Mouse (Mus musculus): Measurements from ENCODE around the gene Glrp1. TPM values are rescaled to one million over a fixed set of nuclear protein-coding genes. Genes with fewer than 3 reads are reported as not detected.

Gene Glrp1
- 0.09 and 0.24 TPM in 2 replicates for polyA plus RNA-seq (2015; fragmentation: Nextera tagmentation; extraction: Ambion mirVana)

DNA sequence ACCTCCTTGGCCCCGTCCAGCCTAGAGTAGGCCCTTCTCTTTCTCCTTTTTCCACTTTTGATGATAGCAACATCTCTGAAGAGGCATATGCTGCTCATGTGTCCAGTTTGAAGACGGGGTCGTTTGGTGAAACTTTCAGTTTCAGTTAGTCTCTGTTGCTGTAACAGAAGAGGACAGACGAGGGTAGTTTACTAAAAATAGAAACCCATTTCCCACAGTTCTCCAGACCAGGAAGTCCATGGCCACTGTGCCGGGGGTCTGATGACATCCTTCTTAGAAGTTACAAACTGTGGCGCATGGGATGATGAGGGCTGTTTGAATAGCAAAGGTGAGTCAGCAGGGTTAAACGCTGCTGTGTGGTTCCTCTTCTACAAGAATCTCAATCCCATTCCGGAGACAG, at the start of gene Glrp1:
Glrp1 (minus strand) TSS at position 278 of the 400 bp plus-strand sequence.
- H3K4me2 ChIP-seq (ENCODE audit: low read depth, low read length) = peak within 1 kb of the TSS; percentile 20; the same call in 1 of the 2 replicates
- WGBS = 47% methylated on average over 8 of the region's 8 CpGs
- no peak within 1 kb of the TSS for H3K4me3 ChIP-seq (ENCODE audit: low read length)
- H3K4me1 ChIP-seq (ENCODE audit: control insufficient read depth, insufficient read depth, low read length) = peaks cover 5% of the 10 kb centered on the region
- H3K9ac ChIP-seq (ENCODE audit: low read length) = no peak within 1 kb of the TSS
- H3K27me3 ChIP-seq (ENCODE audit: control insufficient read depth, insufficient read depth, low read length) = no peaks in the 10 kb centered on the region
- H3K9me3 ChIP-seq (replicated peaks; ENCODE audit: control insufficient read depth, low read length) = no peaks in the 10 kb centered on the region
- no peak for ATAC-seq (replicated peaks; ENCODE audit: extremely low read depth, insufficient read depth, low FRiP score)
- H3K36me3 ChIP-seq (ENCODE audit: control insufficient read depth, insufficient read depth) = no peaks in the 10 kb centered on the region
- H3K27ac ChIP-seq (ENCODE audit: low read length) = no peak within 1 kb of the TSS

DNA sequence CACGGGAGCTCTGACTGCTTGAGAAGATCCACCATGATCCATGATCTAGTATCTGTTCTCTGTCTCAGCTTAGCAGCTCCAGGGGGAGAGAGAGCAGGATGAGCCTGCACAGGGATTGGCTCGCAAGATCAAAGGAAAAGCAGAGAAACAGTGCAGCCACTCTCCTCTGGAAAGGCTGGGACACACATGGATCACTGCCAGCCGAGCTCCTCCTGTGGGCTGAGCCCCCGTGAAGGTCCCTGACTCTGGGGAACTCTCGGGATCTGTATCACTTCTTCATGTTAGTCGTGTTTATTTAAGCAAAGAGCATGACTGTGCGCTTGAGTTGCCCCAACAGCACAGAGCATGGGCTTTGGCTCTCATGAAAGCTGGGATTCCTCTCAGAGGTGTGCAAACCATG, 49.4 kb upstream of the Glrp1 start:
- Histone ChIP-seq H3K27me3 (ENCODE audit: control insufficient read depth, insufficient read depth, low read length) (no peaks in the 10 kb centered on the region), H3K4me2 (ENCODE audit: low read depth, low read length) (peak overlapping the region; percentile 17; the same call in 1 of the 2 replicates), H3K27ac (ENCODE audit: low read length) (no peak overlapping the region), H3K4me3 (ENCODE audit: low read length) (no peak overlapping the region), H3K9ac (ENCODE audit: low read length) (no peak overlapping the region), H3K36me3 (ENCODE audit: control insufficient read depth, insufficient read depth) (no peaks in the 10 kb centered on the region), H3K9me3 (replicated peaks; ENCODE audit: control insufficient read depth, low read length) (0 out of 2 replicates have a peak, but pooled peaks cover 6% of the 10 kb centered on the region), H3K4me1 (ENCODE audit: control insufficient read depth, insufficient read depth, low read length) (peaks cover 5% of the 10 kb centered on the region)
- WGBS = 14% methylated on average over 7 of the region's 7 CpGs
- ATAC-seq (replicated peaks; ENCODE audit: extremely low read depth, insufficient read depth, low FRiP score) = no peak

DNA sequence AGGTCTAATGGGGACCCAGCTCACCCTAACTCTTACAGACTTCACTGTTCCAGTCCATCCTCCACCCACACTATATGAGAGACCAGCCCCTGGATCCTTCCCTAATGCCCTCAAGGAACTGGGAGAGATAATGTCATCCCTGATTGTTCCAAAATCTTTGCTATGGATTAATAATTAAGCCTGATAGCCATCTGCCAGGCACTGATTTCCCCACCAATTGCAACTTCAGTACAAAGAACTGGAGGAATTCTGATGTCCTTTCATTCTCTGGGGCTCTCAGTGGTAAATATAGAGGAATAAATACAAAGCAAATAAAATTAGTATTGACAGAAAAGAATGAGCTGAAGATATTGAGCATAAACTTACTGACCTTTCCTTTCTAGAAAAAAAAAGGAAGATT, 48.9 kb upstream of the Glrp1 start:
- Histone ChIP-seq H3K4me3 (ENCODE audit: low read length) (no peak overlapping the region), H3K27me3 (ENCODE audit: control insufficient read depth, insufficient read depth, low read length) (no peaks in the 10 kb centered on the region), H3K36me3 (ENCODE audit: control insufficient read depth, insufficient read depth) (no peaks in the 10 kb centered on the region), H3K4me2 (ENCODE audit: low read depth, low read length) (no peak overlapping the region), H3K9me3 (replicated peaks; ENCODE audit: control insufficient read depth, low read length) (0 out of 2 replicates have a peak, but pooled peaks cover 6% of the 10 kb centered on the region), H3K4me1 (ENCODE audit: control insufficient read depth, insufficient read depth, low read length) (peaks cover 5% of the 10 kb centered on the region), H3K9ac (ENCODE audit: low read length) (no peak overlapping the region), H3K27ac (ENCODE audit: low read length) (no peak overlapping the region)
- ATAC-seq (replicated peaks; ENCODE audit: extremely low read depth, insufficient read depth, low FRiP score) = no peak

DNA sequence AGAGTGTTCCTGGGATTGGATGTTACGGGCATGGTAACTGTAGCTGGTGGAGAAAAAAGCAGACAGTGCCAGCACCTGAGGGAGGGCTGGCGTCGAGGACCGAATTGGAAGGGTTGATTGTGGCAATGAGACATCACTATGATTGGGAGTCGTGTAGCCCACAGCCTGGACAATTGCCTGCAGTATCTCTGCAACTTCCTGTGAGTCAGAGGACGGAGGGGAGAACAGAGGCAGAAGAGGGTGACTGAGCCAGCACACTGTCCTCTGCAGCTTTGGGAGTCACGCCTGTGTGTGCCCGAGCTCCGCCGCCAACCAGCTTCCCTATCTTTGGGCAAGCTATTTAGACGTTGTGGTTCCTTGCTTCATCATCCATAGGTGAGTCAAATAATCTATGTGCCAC, 46.5 kb upstream of the Glrp1 start:
- Histone ChIP-seq H3K9ac (ENCODE audit: low read length) (no peak overlapping the region), H3K27me3 (ENCODE audit: control insufficient read depth, insufficient read depth, low read length) (no peaks in the 10 kb centered on the region), H3K4me2 (ENCODE audit: low read depth, low read length) (no peak overlapping the region), H3K4me3 (ENCODE audit: low read length) (no peak overlapping the region), H3K4me1 (ENCODE audit: control insufficient read depth, insufficient read depth, low read length) (peaks cover 5% of the 10 kb centered on the region), H3K9me3 (replicated peaks; ENCODE audit: control insufficient read depth, low read length) (0 out of 2 replicates have a peak, but pooled peaks cover 6% of the 10 kb centered on the region), H3K36me3 (ENCODE audit: control insufficient read depth, insufficient read depth) (no peaks in the 10 kb centered on the region), H3K27ac (ENCODE audit: low read length) (no peak overlapping the region)
- no peak for ATAC-seq (replicated peaks; ENCODE audit: extremely low read depth, insufficient read depth, low FRiP score)
- 77% methylated on average over 11 of the region's 11 CpGs for WGBS

DNA sequence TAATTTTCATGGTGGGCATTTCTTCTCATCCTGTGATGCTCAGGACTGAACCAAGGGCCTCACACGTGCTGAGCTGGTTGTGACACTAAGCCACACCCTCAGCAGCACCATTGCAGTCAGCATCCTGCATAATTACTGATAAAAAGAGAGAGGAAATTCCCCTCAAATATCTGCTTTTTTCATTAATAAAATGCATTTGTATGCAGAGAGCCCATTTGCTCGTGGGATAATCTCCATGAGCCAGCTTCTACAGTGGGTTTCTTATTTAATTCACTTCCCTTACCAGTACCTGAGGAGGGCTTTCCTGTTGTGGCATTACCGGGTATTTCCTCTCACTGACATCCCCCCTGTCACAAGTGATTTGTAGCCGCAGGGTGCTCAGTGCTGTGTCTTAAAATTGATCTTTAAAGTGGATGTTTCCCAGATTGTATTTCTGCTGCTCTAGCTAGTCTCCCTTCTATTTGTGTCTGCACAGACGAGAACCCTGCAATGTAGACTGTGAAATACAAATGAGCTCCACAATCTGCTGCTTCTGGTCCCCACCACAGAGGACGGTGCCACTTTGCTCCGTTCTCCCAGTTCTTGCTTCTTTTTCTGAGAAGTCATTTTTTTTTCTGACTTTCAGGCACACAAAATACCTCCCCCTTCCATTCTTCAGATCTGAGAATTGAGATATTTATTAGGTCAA, 43.8 kb upstream of the Glrp1 start:
- Histone ChIP-seq H3K36me3 (ENCODE audit: control insufficient read depth, insufficient read depth) (no peaks in the 10 kb centered on the region), H3K4me1 (ENCODE audit: control insufficient read depth, insufficient read depth, low read length) (no peaks in the 10 kb centered on the region), H3K27ac (ENCODE audit: low read length) (no peak overlapping the region), H3K27me3 (ENCODE audit: control insufficient read depth, insufficient read depth, low read length) (no peaks in the 10 kb centered on the region), H3K4me3 (ENCODE audit: low read length) (no peak overlapping the region), H3K9me3 (replicated peaks; ENCODE audit: control insufficient read depth, low read length) (0 out of 2 replicates have a peak, but pooled peaks cover 4% of the 10 kb centered on the region), H3K4me2 (ENCODE audit: low read depth, low read length) (no peak overlapping the region), H3K9ac (ENCODE audit: low read length) (no peak overlapping the region)
- no peak for ATAC-seq (replicated peaks; ENCODE audit: extremely low read depth, insufficient read depth, low FRiP score)
- 46% methylated on average over 7 of the region's 7 CpGs for WGBS

DNA sequence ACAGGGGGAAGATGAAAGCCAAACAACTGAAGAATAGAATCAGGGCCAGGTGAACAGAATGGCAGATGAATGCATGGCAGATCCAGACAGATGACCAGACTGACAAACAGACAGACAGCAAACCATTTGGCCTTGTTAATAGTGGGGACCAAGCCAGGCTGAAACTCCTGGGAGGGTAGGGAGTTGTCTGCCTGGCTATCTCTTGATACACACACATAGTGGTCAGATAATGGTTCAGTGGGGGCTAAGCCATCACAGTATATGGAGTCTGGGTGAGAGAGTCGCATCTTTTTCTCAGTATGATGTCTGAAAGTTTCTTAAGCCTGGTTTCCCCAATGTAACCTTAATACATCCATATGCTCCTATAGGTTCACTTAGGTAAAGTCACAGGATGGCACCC, 39.4 kb upstream of the Glrp1 start:
- Histone ChIP-seq H3K27ac (ENCODE audit: low read length) (no peak overlapping the region), H3K4me3 (ENCODE audit: low read length) (no peak overlapping the region), H3K9me3 (replicated peaks; ENCODE audit: control insufficient read depth, low read length) (no peaks in the 10 kb centered on the region), H3K9ac (ENCODE audit: low read length) (no peak overlapping the region), H3K36me3 (ENCODE audit: control insufficient read depth, insufficient read depth) (no peaks in the 10 kb centered on the region), H3K4me2 (ENCODE audit: low read depth, low read length) (no peak overlapping the region), H3K4me1 (ENCODE audit: control insufficient read depth, insufficient read depth, low read length) (no peaks in the 10 kb centered on the region), H3K27me3 (ENCODE audit: control insufficient read depth, insufficient read depth, low read length) (no peaks in the 10 kb centered on the region)
- ATAC-seq (replicated peaks; ENCODE audit: extremely low read depth, insufficient read depth, low FRiP score) = no peak
- WGBS = 81% methylated on average over 1 of the region's 1 CpGs

DNA sequence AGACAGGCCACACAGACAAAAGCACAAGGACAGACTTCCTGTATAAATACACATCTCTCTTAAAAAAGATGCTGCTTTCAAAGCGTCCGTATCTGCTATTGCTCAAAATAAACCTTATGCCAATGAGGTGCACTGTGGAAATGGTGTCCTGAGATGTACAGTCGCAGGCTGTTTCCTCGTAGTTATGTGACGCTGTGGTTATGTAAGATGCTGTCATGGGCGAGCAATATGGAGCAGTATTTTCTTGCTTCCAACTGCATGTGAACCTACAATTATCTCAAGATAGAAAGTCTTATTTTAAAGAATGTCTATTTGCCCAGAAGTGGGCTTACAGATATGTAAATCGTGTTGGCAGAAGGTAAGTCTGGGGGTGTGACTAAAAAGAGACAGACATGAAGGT, 37.3 kb upstream of the Glrp1 start:
- no peak overlapping the region for H3K4me2 ChIP-seq (ENCODE audit: low read depth, low read length)
- H3K9ac ChIP-seq (ENCODE audit: low read length) = no peak overlapping the region
- H3K9me3 ChIP-seq (replicated peaks; ENCODE audit: control insufficient read depth, low read length) = no peaks in the 10 kb centered on the region
- no peaks in the 10 kb centered on the region for H3K4me1 ChIP-seq (ENCODE audit: control insufficient read depth, insufficient read depth, low read length)
- no peak overlapping the region for H3K27ac ChIP-seq (ENCODE audit: low read length)
- H3K36me3 ChIP-seq (ENCODE audit: control insufficient read depth, insufficient read depth) = no peaks in the 10 kb centered on the region
- 76% methylated on average over 7 of the region's 7 CpGs for WGBS
- no peaks in the 10 kb centered on the region for H3K27me3 ChIP-seq (ENCODE audit: control insufficient read depth, insufficient read depth, low read length)
- H3K4me3 ChIP-seq (ENCODE audit: low read length) = no peak overlapping the region
- no peak for ATAC-seq (replicated peaks; ENCODE audit: extremely low read depth, insufficient read depth, low FRiP score)

DNA sequence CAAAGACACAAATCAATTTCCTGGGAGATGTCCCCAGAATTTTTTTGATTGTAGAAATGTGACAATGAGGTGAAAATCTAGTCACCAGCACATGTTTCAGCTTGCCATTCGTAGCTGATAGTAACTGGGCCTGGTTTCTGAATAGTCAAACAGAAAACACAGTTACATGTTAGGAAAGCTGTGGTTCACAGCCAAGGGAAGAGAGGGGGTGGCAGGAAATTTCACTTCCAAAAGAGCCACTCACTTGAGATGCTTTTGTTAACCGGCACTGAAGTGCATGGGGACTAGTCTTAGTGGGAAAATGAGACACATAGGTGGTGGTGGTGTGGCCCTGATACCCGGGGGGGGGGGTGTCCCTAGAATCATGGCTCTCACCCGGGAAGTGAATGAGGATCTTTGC, 33.7 kb upstream of the Glrp1 start:
- no peak for ATAC-seq (replicated peaks; ENCODE audit: extremely low read depth, insufficient read depth, low FRiP score)
- 52% methylated on average over 4 of the region's 4 CpGs for WGBS
- no peaks in the 10 kb centered on the region for H3K9me3 ChIP-seq (replicated peaks; ENCODE audit: control insufficient read depth, low read length)
- H3K9ac ChIP-seq (ENCODE audit: low read length) = no peak overlapping the region
- no peak overlapping the region for H3K4me3 ChIP-seq (ENCODE audit: low read length)
- H3K4me2 ChIP-seq (ENCODE audit: low read depth, low read length) = no peak overlapping the region
- no peak overlapping the region for H3K27ac ChIP-seq (ENCODE audit: low read length)
- no peaks in the 10 kb centered on the region for H3K27me3 ChIP-seq (ENCODE audit: control insufficient read depth, insufficient read depth, low read length)
- H3K4me1 ChIP-seq (ENCODE audit: control insufficient read depth, insufficient read depth, low read length) = no peaks in the 10 kb centered on the region
- no peaks in the 10 kb centered on the region for H3K36me3 ChIP-seq (ENCODE audit: control insufficient read depth, insufficient read depth)

DNA sequence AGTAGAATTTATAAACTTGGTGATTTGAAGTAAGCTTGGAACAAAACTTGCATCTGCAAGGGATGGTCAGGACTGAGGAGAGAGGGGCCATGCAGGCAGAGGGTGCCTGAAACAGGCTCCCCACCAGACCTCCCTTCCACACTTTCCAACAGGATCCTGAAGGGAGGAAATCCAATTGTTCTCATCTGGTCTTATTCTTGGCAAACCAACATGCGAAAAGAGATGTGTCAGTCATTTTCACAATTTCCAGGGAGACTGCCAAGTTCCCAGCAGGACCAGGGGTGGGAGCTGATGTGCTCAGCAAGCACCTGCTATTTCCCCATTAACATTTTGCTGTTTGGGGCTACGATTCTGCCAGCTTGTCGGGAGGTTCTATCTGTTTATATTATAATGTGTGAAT, 30.0 kb upstream of the Glrp1 start:
- H3K9ac ChIP-seq (ENCODE audit: low read length) = no peak overlapping the region
- H3K36me3 ChIP-seq (ENCODE audit: control insufficient read depth, insufficient read depth) = no peaks in the 10 kb centered on the region
- 46% methylated on average over 3 of the region's 3 CpGs for WGBS
- no peaks in the 10 kb centered on the region for H3K27me3 ChIP-seq (ENCODE audit: control insufficient read depth, insufficient read depth, low read length)
- no peak overlapping the region for H3K4me3 ChIP-seq (ENCODE audit: low read length)
- no peaks in the 10 kb centered on the region for H3K4me1 ChIP-seq (ENCODE audit: control insufficient read depth, insufficient read depth, low read length)
- ATAC-seq (replicated peaks; ENCODE audit: extremely low read depth, insufficient read depth, low FRiP score) = peak; percentile 32; the same call in 1 of the 2 replicates
- no peak overlapping the region for H3K4me2 ChIP-seq (ENCODE audit: low read depth, low read length)
- no peaks in the 10 kb centered on the region for H3K9me3 ChIP-seq (replicated peaks; ENCODE audit: control insufficient read depth, low read length)
- no peak overlapping the region for H3K27ac ChIP-seq (ENCODE audit: low read length)
